Mouse (Mus musculus) gastrocnemius, postnatal 25 days (tissue): Measurements from ENCODE around the gene Fam69a. TPM values are rescaled to one million over a fixed set of nuclear protein-coding genes. Genes with fewer than 3 reads are reported as not detected.

ENCODE experiments used
- DNase-seq: peaks from one replicate; pipeline ENCODE4 v3.0.0; 2022
- total RNA-seq, 2 experiments: library from RNA; stranded (reverse); gene quantifications; 1 replicate in 1 of 2; 2 replicates in 1 of 2; pipeline ENCODE4 v1.2.3; 2021

Fam69a gene
- total RNA-seq, 2 experiments from 2014 or later = 15.1 to 20.7 TPM

DNA sequence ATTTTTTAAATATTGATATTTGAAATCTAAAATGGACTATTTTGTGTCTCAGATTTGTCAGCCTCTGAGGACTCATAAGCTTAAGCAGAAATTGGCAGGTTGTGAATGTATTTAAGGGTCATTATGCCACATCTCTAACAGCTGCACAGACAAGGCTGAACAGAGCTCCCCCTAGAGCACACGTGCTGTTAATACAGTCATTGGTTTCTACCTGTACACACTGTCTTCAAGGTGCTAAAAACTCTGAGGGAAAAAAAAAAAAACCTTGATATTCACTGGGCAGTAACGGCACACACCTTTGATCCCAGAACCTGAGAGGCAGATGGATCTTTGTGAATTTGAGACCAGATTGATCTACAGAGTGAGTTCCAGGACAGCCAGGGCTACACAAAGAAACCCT, 127.9 kb downstream of the Fam69a start:
- DNase-seq = no peak

Other genes starting within 250 kb of the Fam69a start
- not detected for gene Ube2d2b, start 157.0 kb downstream of the Fam69a start, total RNA-seq
- 10 to 100 TPM; 13.2 to 13.6 TPM for gene Evi5, start 112.0 kb downstream of the Fam69a start, total RNA-seq
- gene Rpl5, start 86.6 kb downstream of the Fam69a start, total RNA-seq = 10 to 100 TPM; 29.8 to 35.7 TPM
- gene Mtf2, start 78.6 kb upstream of the Fam69a start, total RNA-seq = 10 to 100 TPM in 1 of 2 experiments, 1 to 10 TPM in 1; 9.3 to 11.2 TPM
- gene Tmed5, start 145.5 kb upstream of the Fam69a start, total RNA-seq = 10 to 100 TPM; 22.2 to 31.7 TPM
- under 1 TPM; 0.32 to 0.46 TPM for gene Ccdc18, start 145.8 kb upstream of the Fam69a start, total RNA-seq